ENCODE assay signal across 25 mouse cellular contexts in genomic region chr19:13749366-13749765, GRCm38 (mm10). TPM values are rescaled to one million over a fixed set of nuclear protein-coding genes. Genes with fewer than 3 reads are reported as not detected.
"Had no signal": no experiment of that assay in that cellular context is flagged by ENCODE, and none has a peak within 500 bp of the region (broad histone marks: within the 10 kb centered on the region; RNA-seq: fewer than 3 reads in every experiment).

No protein-coding gene starts in this region.

- H3K4me3 ChIP-seq: kidney, embryonic 15.5 days; limb, embryonic 13.5 days; neural tube, embryonic 12.5 days; stomach, embryonic 15.5 days had no signal

- H3K4me2 ChIP-seq: kidney, embryonic 15.5 days; limb, embryonic 13.5 days; neural tube, embryonic 12.5 days; stomach, embryonic 15.5 days had no signal

- H3K9ac ChIP-seq: kidney, embryonic 15.5 days; limb, embryonic 13.5 days; liver, embryonic 14.5 days; neural tube, embryonic 12.5 days; stomach, embryonic 15.5 days had no signal

- H3K4me1 ChIP-seq: kidney, embryonic 15.5 days; limb, embryonic 13.5 days; neural tube, embryonic 12.5 days; stomach, embryonic 15.5 days had no signal

- H3K27me3 ChIP-seq: kidney, embryonic 15.5 days; limb, embryonic 13.5 days; neural tube, embryonic 12.5 days; stomach, embryonic 15.5 days had no signal

- DNase-seq: kidney, postnatal 14 days; lung, adult 18-20 months; lung, postnatal 36 days; midbrain, embryonic 14.5 days; retina, postnatal 1 day; right cerebral cortex, postnatal 4 days; spleen, adult 18-20 months; thymus, adult 2 months; thymus, postnatal 25 days had no signal

- H3K36me3 ChIP-seq: kidney, embryonic 15.5 days; limb, embryonic 13.5 days; neural tube, embryonic 12.5 days; stomach, embryonic 15.5 days had no signal

- H3K9me3 ChIP-seq: kidney, embryonic 15.5 days; limb, embryonic 13.5 days; neural tube, embryonic 12.5 days; stomach, embryonic 15.5 days had no signal

- H3K27ac ChIP-seq: kidney, embryonic 15.5 days; limb, embryonic 13.5 days; liver, embryonic 14.5 days; neural tube, embryonic 12.5 days; stomach, embryonic 15.5 days had no signal

RNA-seq across cellular contexts. Expression of gene Olfr1494, which starts 9.8 kb away (rescaled TPM):
- total RNA-seq: layer of hippocampus, adult 8-10 months; layer of hippocampus, postnatal 25 days; left cerebral cortex, adult 8-10 months; left cerebral cortex, postnatal 36 days; liver, adult 2 months; megakaryocyte progenitor cell, adult 5-6 weeks; monocyte, adult 5-6 weeks; neutrophil, adult 5-6 weeks had no signal
- polyA plus RNA-seq: kidney, embryonic 15.5 days; large intestine, adult 2 months; limb, embryonic 13.5 days; liver, adult 2 months; liver, embryonic 14.5 days; lung, embryonic 16.5 days; midbrain, embryonic 14.5 days; neural tube, embryonic 12.5 days; stomach, embryonic 15.5 days; testis, adult 2 months; thymus, adult 2 months had no signal

RNA-seq across cellular contexts. Expression of gene Olfr1495, which starts 15.0 kb away (rescaled TPM):
- total RNA-seq: layer of hippocampus, adult 8-10 months; layer of hippocampus, postnatal 25 days; left cerebral cortex, adult 8-10 months; left cerebral cortex, postnatal 36 days; liver, adult 2 months; megakaryocyte progenitor cell, adult 5-6 weeks; monocyte, adult 5-6 weeks; neutrophil, adult 5-6 weeks had no signal
- polyA plus RNA-seq: kidney, embryonic 15.5 days; large intestine, adult 2 months; limb, embryonic 13.5 days; liver, adult 2 months; liver, embryonic 14.5 days; lung, embryonic 16.5 days; midbrain, embryonic 14.5 days; neural tube, embryonic 12.5 days; stomach, embryonic 15.5 days; testis, adult 2 months; thymus, adult 2 months had no signal

RNA-seq across cellular contexts. Expression of gene Olfr1493-ps1, which starts 26.3 kb away (rescaled TPM):
- total RNA-seq: layer of hippocampus, adult 8-10 months; layer of hippocampus, postnatal 25 days; left cerebral cortex, adult 8-10 months; left cerebral cortex, postnatal 36 days; liver, adult 2 months; megakaryocyte progenitor cell, adult 5-6 weeks; monocyte, adult 5-6 weeks; neutrophil, adult 5-6 weeks had no signal
- polyA plus RNA-seq: kidney, embryonic 15.5 days; large intestine, adult 2 months; limb, embryonic 13.5 days; liver, adult 2 months; liver, embryonic 14.5 days; lung, embryonic 16.5 days; midbrain, embryonic 14.5 days; neural tube, embryonic 12.5 days; stomach, embryonic 15.5 days; testis, adult 2 months; thymus, adult 2 months had no signal

RNA-seq across cellular contexts. Expression of gene Olfr1496, which starts 28.3 kb away (rescaled TPM):
- total RNA-seq: layer of hippocampus, adult 8-10 months; layer of hippocampus, postnatal 25 days; left cerebral cortex, adult 8-10 months; left cerebral cortex, postnatal 36 days; liver, adult 2 months; megakaryocyte progenitor cell, adult 5-6 weeks; monocyte, adult 5-6 weeks; neutrophil, adult 5-6 weeks had no signal
- polyA plus RNA-seq: kidney, embryonic 15.5 days; large intestine, adult 2 months; limb, embryonic 13.5 days; liver, adult 2 months; liver, embryonic 14.5 days; lung, embryonic 16.5 days; midbrain, embryonic 14.5 days; neural tube, embryonic 12.5 days; stomach, embryonic 15.5 days; testis, adult 2 months; thymus, adult 2 months had no signal

RNA-seq across cellular contexts. Expression of gene Olfr1497, which starts 48.6 kb away (rescaled TPM):
- total RNA-seq: layer of hippocampus, adult 8-10 months; layer of hippocampus, postnatal 25 days; left cerebral cortex, adult 8-10 months; left cerebral cortex, postnatal 36 days; liver, adult 2 months; megakaryocyte progenitor cell, adult 5-6 weeks; monocyte, adult 5-6 weeks; neutrophil, adult 5-6 weeks had no signal
- polyA plus RNA-seq: kidney, embryonic 15.5 days; large intestine, adult 2 months; limb, embryonic 13.5 days; liver, adult 2 months; liver, embryonic 14.5 days; lung, embryonic 16.5 days; midbrain, embryonic 14.5 days; neural tube, embryonic 12.5 days; stomach, embryonic 15.5 days; thymus, adult 2 months had no signal
